Mouse (Mus musculus) CD4-positive helper T cell, adult 2 months (primary cell): ENCODE measurements around the gene Mapk3.
"Not testable (repeated sequence)": the region's sequence is repeated elsewhere in the genome, so short reads cannot be mapped to it uniquely, and the experiment has no call there.

Experiments used
- DNase-seq: peaks from one replicate; pipeline ENCODE4 v3.0.0-alpha.2; 2012; ENCODE audit warnings: low read depth, missing footprints, low spot score

Mapk3 gene

GRCm38 (mm10) chr7:126759672-126760390 is 430 bp downstream of the Mapk3 start:
- DNase-seq = no peak

GRCm38 (mm10) chr7:126760391-126760802 is 996 bp downstream of the Mapk3 start:
- DNase-seq = no peak

GRCm38 (mm10) chr7:126760956-126761355 is 1.6 kb downstream of the Mapk3 start:
- DNase-seq = no peak

GRCm38 (mm10) chr7:126761529-126762067 is 2.2 kb downstream of the Mapk3 start:
- DNase-seq = no peak

GRCm38 (mm10) chr7:126762471-126763008 is 3.1 kb downstream of the Mapk3 start:
- no peak for DNase-seq

GRCm38 (mm10) chr7:126765540-126765939 is 6.1 kb downstream of the Mapk3 start:
- DNase-seq = no peak

- no peak for DNase-seq
Measured at GRCm38 (mm10) chr7:126766201-126766600, 6.8 kb downstream of the Mapk3 start, which contains the start of gene Gdpd3. Gene Gdpd3, plus strand, starts transcription at chr7:126766334.

GRCm38 (mm10) chr7:126767001-126767400 is 7.6 kb downstream of the Mapk3 start:
- DNase-seq = no peak

GRCm38 (mm10) chr7:126770784-126771183 is 11.4 kb downstream of the Mapk3 start:
- DNase-seq = no peak

GRCm38 (mm10) chr7:126773351-126773750 is 13.9 kb downstream of the Mapk3 start:
- no peak for DNase-seq

- peak; percentile 58 for DNase-seq
Measured at GRCm38 (mm10) chr7:126774463-126774862, 15.1 kb downstream of the Mapk3 start.

- no peak for DNase-seq
Measured at GRCm38 (mm10) chr7:126775185-126775977, 16.0 kb downstream of the Mapk3 start.

GRCm38 (mm10) chr7:126775978-126776234 is 16.5 kb downstream of the Mapk3 start:
- no peak for DNase-seq

- peak; percentile 96 for DNase-seq
Measured at GRCm38 (mm10) chr7:126776598-126777057, 17.2 kb downstream of the Mapk3 start, which contains the start of gene Ypel3. Gene Ypel3, plus strand, starts transcription at chr7:126776955.

- no peak for DNase-seq
Measured at GRCm38 (mm10) chr7:126777476-126777875, 18.1 kb downstream of the Mapk3 start.

- DNase-seq = no peak
Measured at GRCm38 (mm10) chr7:126778147-126778546, 18.7 kb downstream of the Mapk3 start.

- DNase-seq = not testable (repeated sequence)
Measured at GRCm38 (mm10) chr7:126779101-126779500, 19.7 kb downstream of the Mapk3 start.

- peak; percentile 85 for DNase-seq
Measured at GRCm38 (mm10) chr7:126779983-126780970, 20.9 kb downstream of the Mapk3 start.

- DNase-seq = no peak
Measured at GRCm38 (mm10) chr7:126780971-126781635, 21.7 kb downstream of the Mapk3 start, which contains the start of gene Tbx6. Gene Tbx6, plus strand, starts transcription at chr7:126781483.

GRCm38 (mm10) chr7:126781661-126782370 is 22.4 kb downstream of the Mapk3 start:
- DNase-seq = no peak
